ENCODE assay signal across 8 mouse cellular contexts in genomic region chr10:13965316-13965973, GRCm38 (mm10). TPM values are rescaled to one million over a fixed set of nuclear protein-coding genes. Genes with fewer than 3 reads are reported as not detected.
DNase-seq lines count a peak whose midpoint lies in the region; ATAC-seq and TF ChIP-seq lines count a peak whose summit lies in the region.

No protein-coding gene starts in this region.

- peak overlapping the region; percentile 87 for H3K4me3 ChIP-seq in ES-Bruce4 (ENCODE audit: low read depth, low read length)
- H3K4me3 ChIP-seq in cerebellum, adult 2 months (replicated peaks; ENCODE audit: insufficient read depth, low read depth, low read length), result peak overlapping the region; percentile 82
- peak overlapping the region; percentile 73 for H3K4me3 ChIP-seq in hindbrain, embryonic 10.5 days
- peak overlapping the region; percentile 82 for H3K4me3 ChIP-seq in lung, embryonic 15.5 days

- no peaks in the 10 kb centered on the region for H3K9me3 ChIP-seq in ES-Bruce4 (replicated peaks; ENCODE audit: control insufficient read depth, insufficient read depth, low read length, poor library complexity, severe bottlenecking)
- no peaks in the 10 kb centered on the region for H3K9me3 ChIP-seq in hindbrain, embryonic 10.5 days
- H3K9me3 ChIP-seq in lung, embryonic 15.5 days, result no peaks in the 10 kb centered on the region

- H3K27me3 ChIP-seq in ES-Bruce4 (ENCODE audit: control insufficient read depth, insufficient read depth, low read length, poor library complexity, severe bottlenecking), result peaks cover 8% of the 10 kb centered on the region; the same call in 1 of the 2 replicates
- H3K27me3 ChIP-seq in cerebellum, adult 2 months (ENCODE audit: control insufficient read depth, insufficient read depth, low read length), result no peaks in the 10 kb centered on the region
- H3K27me3 ChIP-seq in hindbrain, embryonic 10.5 days (ENCODE audit: insufficient read depth, poor library complexity, severe bottlenecking), result peaks cover 16% of the 10 kb centered on the region
- 0 out of 2 replicates have a peak, but pooled peaks cover 6% of the 10 kb centered on the region for H3K27me3 ChIP-seq in lung, embryonic 15.5 days

- peak; percentile 74 for TF ChIP-seq EP300 in ES-Bruce4 (IDR thresholded peaks at IDR 0.05; ENCODE audit: insufficient read depth, low read depth, low read length)

- H3K9ac ChIP-seq in ES-Bruce4 (ENCODE audit: low read depth, poor library complexity, severe bottlenecking), result peak overlapping the region; percentile 54
- peak overlapping the region; percentile 87 for H3K9ac ChIP-seq in lung, embryonic 15.5 days

- ATAC-seq in lung, embryonic 15.5 days (ENCODE audit: borderline replicate concordance, extremely low read depth, low FRiP score, low TSS enrichment), result peak; percentile 82
- ATAC-seq in neutrophil, adult 5-6 weeks (ENCODE audit: extremely low read depth, insufficient number of reproducible peaks, low FRiP score, poor library complexity, severe bottlenecking), result peak; percentile 25; the same call in 1 of the 2 replicates

- WGBS in cerebellum, adult 2 months, result under 1% methylated on average over 53 of the region's 54 CpGs
- under 1% methylated on average over 49 of the region's 54 CpGs for WGBS in hindbrain, embryonic 10.5 days
- under 1% methylated on average over 54 of the region's 54 CpGs for WGBS in lung, embryonic 15.5 days

- peak overlapping the region; percentile 98 for H3K4me2 ChIP-seq in lung, embryonic 15.5 days

- no peaks in the 10 kb centered on the region for H3K36me3 ChIP-seq in ES-Bruce4 (ENCODE audit: control insufficient read depth, insufficient read depth, low read length, poor library complexity, severe bottlenecking)
- no peaks in the 10 kb centered on the region for H3K36me3 ChIP-seq in hindbrain, embryonic 10.5 days
- H3K36me3 ChIP-seq in lung, embryonic 15.5 days, result no peaks in the 10 kb centered on the region

- no peak for TF ChIP-seq CTCF in ES-Bruce4 (IDR thresholded peaks at IDR 0.05; ENCODE audit: low read depth, low read length)
- TF ChIP-seq CTCF in cerebellum, adult 2 months (IDR thresholded peaks at IDR 0.05; ENCODE audit: borderline replicate concordance, insufficient read depth, low read depth, low read length), result no peak

- peak; percentile 94 for DNase-seq in cerebellum, adult 2 months
- DNase-seq in frontal cortex, adult 2 months (ENCODE audit: extremely low spot score in 1 of 2, low spot score in 1 of 2), result peak; percentile 63 to 87
- DNase-seq in hindbrain, embryonic 10.5 days (ENCODE audit: low spot score), result peak; percentile 89
- peak; percentile 88 for DNase-seq in layer of hippocampus, adult 9-11 months
- peak; percentile 86 for DNase-seq in testis, postnatal 10 days (ENCODE audit: low spot score)

- no peaks in the 10 kb centered on the region for H3K4me1 ChIP-seq in ES-Bruce4 (ENCODE audit: control insufficient read depth, insufficient read depth, low read length)
- H3K4me1 ChIP-seq in cerebellum, adult 2 months (ENCODE audit: control insufficient read depth, insufficient read depth, low read length), result no peaks in the 10 kb centered on the region
- H3K4me1 ChIP-seq in hindbrain, embryonic 10.5 days (replicated peaks), result peaks cover 35% of the 10 kb centered on the region
- H3K4me1 ChIP-seq in lung, embryonic 15.5 days, result peaks cover 3% of the 10 kb centered on the region; the same call in 1 of the 2 replicates

- H3K27ac ChIP-seq in ES-Bruce4 (ENCODE audit: insufficient read depth, low read length), result no peak overlapping the region
- peak overlapping the region; percentile 100 for H3K27ac ChIP-seq in cerebellum, adult 2 months (ENCODE audit: insufficient read depth, low read length)
- H3K27ac ChIP-seq in hindbrain, embryonic 10.5 days, result peak overlapping the region; percentile 94
- peak overlapping the region; percentile 96 for H3K27ac ChIP-seq in lung, embryonic 15.5 days

- TF ChIP-seq POLR2A in ES-Bruce4 (IDR thresholded peaks at IDR 0.05; ENCODE audit: insufficient read depth, low read length), result no peak
- TF ChIP-seq POLR2A in cerebellum, adult 2 months (IDR thresholded peaks at IDR 0.05; ENCODE audit: borderline replicate concordance, insufficient read depth, low read length), result peak; percentile 84

RNA-seq across cellular contexts. Expression of gene Hivep2, which starts 0.4 kb away (rescaled TPM):
- polyA plus RNA-seq in ES-Bruce4 (2011; ENCODE audit: insufficient read depth, insufficient read length, low read depth, missing spikeins), result 3.4 and 4.3 TPM in 2 replicates
- 55.2 and 60.4 TPM in 2 replicates for polyA plus RNA-seq in cerebellum, adult 2 months (2012; rRNA removed)
- polyA plus RNA-seq in frontal cortex, adult 2 months (2012; rRNA removed), result 96.0 and 102 TPM in 2 replicates
- 1.2 and 1.6 TPM in 2 replicates for polyA plus RNA-seq in hindbrain, embryonic 10.5 days (2016; fragmentation: Nextera tagmentation; extraction: Ambion mirVana)
- polyA plus RNA-seq in lung, embryonic 15.5 days (2015; fragmentation: Nextera tagmentation; extraction: Ambion mirVana), result 5.1 and 6.0 TPM in 2 replicates
- total RNA-seq in neutrophil, adult 5-6 weeks (2017), result 39.5 and 50.3 TPM in 2 replicates
